Mouse (Mus musculus) MEL (cell line): ENCODE data around the gene Cul4a. TPM values are rescaled to one million over a fixed set of nuclear protein-coding genes. Genes with fewer than 3 reads are reported as not detected.

Source experiments
- DNase-seq: peaks from one replicate; pipeline ENCODE4 v3.0.0; 2011; ENCODE audit warnings: low read depth, low spot score
- H3K27ac ChIP-seq: 2 replicates; pipeline ENCODE4 v1.5.1; 2012; ENCODE audit warnings: low read depth, mild to moderate bottlenecking, control low read depth, low read length, moderate library complexity; ENCODE audit not compliant: control insufficient read depth
- H3K27me3 ChIP-seq, 2 experiments: fragments of 150-350 bp in 1 of 2; sonication (generic) in 1 of 2; 2 replicates each; pipeline ENCODE4 v1.6.1; 2012; ENCODE audit warnings: low read length in 2 of 2, mild to moderate bottlenecking in 2 of 2, improper control_type of control experiment in 1 of 2, moderate library complexity in 1 of 2; ENCODE audit not compliant: insufficient read depth in 2 of 2, control insufficient read depth in 1 of 2
- H3K36me3 ChIP-seq, 2 experiments: 2 replicates each; pipeline ENCODE4 v1.6.1; 2012 to 2014; ENCODE audit warnings: low read length in 2 of 2, improper control_type of control experiment in 1 of 2, inconsistent platforms in 1 of 2, mild to moderate bottlenecking in 1 of 2; ENCODE audit not compliant: insufficient read depth in 2 of 2, control insufficient read depth in 1 of 2
- H3K4me1 ChIP-seq, 2 experiments: fragments of 150-350 bp in 1 of 2; sonication (generic) in 1 of 2; 2 replicates each; pipeline ENCODE4 v1.6.1; 2012; ENCODE audit warnings: low read length in 2 of 2, improper control_type of control experiment in 1 of 2, mild to moderate bottlenecking in 1 of 2; ENCODE audit not compliant: insufficient read depth in 2 of 2, control insufficient read depth in 1 of 2
- H3K4me3 ChIP-seq, 2 experiments: fragments of 150-350 bp in 1 of 2; sonication (generic) in 1 of 2; 2 replicates each; pipeline ENCODE4 v1.5.1; 2012; ENCODE audit warnings: low read depth in 2 of 2, low read length in 2 of 2, mild to moderate bottlenecking in 2 of 2, moderate library complexity in 2 of 2, control low read depth in 1 of 2, improper control_type of control experiment in 1 of 2; ENCODE audit not compliant: control insufficient read depth in 1 of 2, insufficient read depth in 1 of 2
- H3K79me2 ChIP-seq: 2 replicates; pipeline ENCODE4 v1.6.1; 2012; ENCODE audit warnings: mild to moderate bottlenecking, low read length, moderate library complexity; ENCODE audit not compliant: control insufficient read depth, poor library complexity, insufficient read depth
- H3K9ac ChIP-seq: 2 replicates; pipeline ENCODE4 v1.6.1; 2012; ENCODE audit warnings: low read depth, mild to moderate bottlenecking, control low read depth, low read length, moderate library complexity; ENCODE audit not compliant: control insufficient read depth, poor library complexity, severe bottlenecking
- H3K9me3 ChIP-seq: fragments of 150-350 bp; sonication (generic); replicated peaks from 2 replicates; pipeline ENCODE4 v1.6.1; 2012; ENCODE audit warnings: mild to moderate bottlenecking, low read length, improper control_type of control experiment, moderate library complexity; ENCODE audit not compliant: insufficient read depth
- CHD1 ChIP-seq: IDR thresholded peaks from 2 replicates; pipeline ENCODE4 v1.6.1; 2012; ENCODE audit warnings: low read depth, mild to moderate bottlenecking, inconsistent platforms, low read length, improper control_type of control experiment
- CTCF ChIP-seq, 3 experiments: IDR thresholded peaks in 2 of 3; conservative IDR thresholded peaks in 1 of 3; 2 replicates each; pipeline ENCODE4 v1.5.1; 2011 to 2012; ENCODE audit warnings: low read length in 3 of 3, low read depth in 2 of 3, mild to moderate bottlenecking in 2 of 3, improper control_type of control experiment in 1 of 3, inconsistent platforms in 1 of 3, mixed read lengths in 1 of 3, moderate library complexity in 1 of 3; ENCODE audit not compliant: control insufficient read depth in 1 of 3, insufficient read depth in 1 of 3, poor library complexity in 1 of 3, severe bottlenecking in 1 of 3
- ELF1 ChIP-seq: IDR thresholded peaks from 2 replicates; pipeline ENCODE4 v1.6.1; 2014; ENCODE audit warnings: low read depth, mild to moderate bottlenecking, inconsistent platforms, low read length, improper control_type of control experiment, moderate library complexity
- EP300 ChIP-seq, 2 experiments: IDR thresholded peaks; 2 replicates each; pipeline ENCODE4 v1.6.1; 2011; ENCODE audit warnings: improper control_type of control experiment in 2 of 2, low read length in 2 of 2, low read depth in 1 of 2, mild to moderate bottlenecking in 1 of 2
- ETS1 ChIP-seq: IDR thresholded peaks from 2 replicates; pipeline ENCODE4 v1.6.1; 2012; ENCODE audit warnings: low read depth, mild to moderate bottlenecking, inconsistent platforms, low read length, improper control_type of control experiment, moderate library complexity
- MAZ ChIP-seq: IDR thresholded peaks from 2 replicates; pipeline ENCODE4 v1.6.1; 2012; ENCODE audit warnings: low read depth, mild to moderate bottlenecking, inconsistent platforms, low read length, improper control_type of control experiment
- NRF1 ChIP-seq: IDR thresholded peaks from 2 replicates; pipeline ENCODE4 v1.6.1; 2014; ENCODE audit warnings: low read depth, mild to moderate bottlenecking, inconsistent platforms, low read length, improper control_type of control experiment, moderate library complexity; ENCODE audit not compliant: poor library complexity, insufficient read depth, severe bottlenecking
- POLR2A ChIP-seq, 2 experiments: IDR thresholded peaks; 2 replicates each; pipeline ENCODE4 v1.6.1; 2011 to 2012; ENCODE audit warnings: low read length in 2 of 2, mild to moderate bottlenecking in 2 of 2, control low read depth in 1 of 2, improper control_type of control experiment in 1 of 2, low read depth in 1 of 2, moderate library complexity in 1 of 2; ENCODE audit not compliant: control insufficient read depth in 1 of 2, insufficient read depth in 1 of 2, poor library complexity in 1 of 2
- RAD21 ChIP-seq: IDR thresholded peaks from 2 replicates; pipeline ENCODE4 v1.6.1; 2011; ENCODE audit warnings: mild to moderate bottlenecking, low read depth, low read length, improper control_type of control experiment
- SIN3A ChIP-seq: IDR thresholded peaks from 2 replicates; pipeline ENCODE4 v1.6.1; 2012; ENCODE audit warnings: low read length, improper control_type of control experiment, inconsistent platforms
- TCF12 ChIP-seq: IDR thresholded peaks from 2 replicates; pipeline ENCODE4 v1.6.1; 2014; ENCODE audit warnings: low read depth, mild to moderate bottlenecking, inconsistent platforms, low read length, improper control_type of control experiment, moderate library complexity
- USF1 ChIP-seq: IDR thresholded peaks from 2 replicates; pipeline ENCODE4 v1.6.1; 2014; ENCODE audit warnings: low read depth, mild to moderate bottlenecking, inconsistent platforms, low read length, improper control_type of control experiment, moderate library complexity
- ZKSCAN1 ChIP-seq: IDR thresholded peaks from 2 replicates; pipeline ENCODE4 v1.6.1; 2012; ENCODE audit warnings: low read depth, mild to moderate bottlenecking, inconsistent platforms, low read length, improper control_type of control experiment, moderate library complexity
- ZMIZ1 ChIP-seq: IDR thresholded peaks from 2 replicates; pipeline ENCODE4 v1.6.1; 2012; ENCODE audit warnings: low read depth, mild to moderate bottlenecking, inconsistent platforms, low read length, improper control_type of control experiment, moderate library complexity
- ZNF384 ChIP-seq: IDR thresholded peaks from 2 replicates; pipeline ENCODE4 v1.6.1; 2012; ENCODE audit warnings: low read depth, mild to moderate bottlenecking, inconsistent platforms, low read length, improper control_type of control experiment
- polyA plus RNA-seq, 2 experiments: library from polyadenylated mRNA; stranded (reverse) in 1 of 2; unstranded in 1 of 2; fragments of >175 nt in 1 of 2; fragments of >200 nt in 1 of 2; gene quantifications; 2 replicates each; pipeline versions ENCODE4 v1.2.1 to v1.2.4; 2012; ENCODE audit warnings: low replicate concordance in 2 of 2, low read depth in 1 of 2; ENCODE audit not compliant: insufficient read length in 2 of 2, insufficient read depth in 1 of 2, missing spikeins in 1 of 2
- total RNA-seq: library from RNA; depleted of rRNA; stranded (reverse); fragments of 300-350 nt; gene quantifications from 2 replicates; pipeline ENCODE4 v1.2.3, GENCODE M21; 2012; rRNA removed

The Cul4a gene
- total and polyA plus RNA-seq, 3 experiments, result 56.2 to 131 (median 81.4) TPM

GRCm38 (mm10) chr8:13197493-13197892 lies 92.1 kb downstream of the Cul4a start:
- Histone ChIP-seq H3K9me3 (no peaks in the 10 kb centered on the region), H3K9ac (no peak overlapping the region), H3K27me3 (no peaks in the 10 kb centered on the region), H3K79me2 (peaks cover 1% of the 10 kb centered on the region; the same call in 1 of the 2 replicates), H3K36me3 (peaks cover 0 to 5% of the 10 kb centered on the region in 2 experiments; a peak in 2 of 4 replicates), H3K4me1 (peaks cover 4 to 12% of the 10 kb centered on the region in 2 experiments), H3K4me3 (no peak overlapping the region), H3K27ac (no peak overlapping the region)
- TF ChIP-seq POLR2A (IDR thresholded peaks at IDR 0.05; ENCODE audit: control insufficient read depth in 1 of 2, insufficient read depth in 1 of 2, low read depth in 1 of 2, low read length in 2 of 2, poor library complexity in 1 of 2) (no peak), MAZ (no peak), USF1 (no peak), ETS1 (no peak), SIN3A (no peak), ZMIZ1 (no peak), ZNF384 (no peak), RAD21 (no peak), TCF12 (no peak), CTCF (IDR thresholded peaks at IDR 0.05 in 2 of 3, conservative IDR thresholded peaks at IDR 0.05 in 1 of 3; ENCODE audit: control insufficient read depth in 1 of 3, insufficient read depth in 1 of 3, low read depth in 2 of 3, low read length in 3 of 3, poor library complexity in 1 of 3, severe bottlenecking in 1 of 3) (no peak), NRF1 (no peak), CHD1 (no peak), EP300 (IDR thresholded peaks at IDR 0.05; ENCODE audit: low read depth in 1 of 2, low read length in 2 of 2) (no peak), ZKSCAN1 (no peak), ELF1 (no peak)
- DNase-seq, result no peak

Other genes with a start within 250 kb of the Cul4a start
- gene Mcf2l, start 231.8 kb upstream of the Cul4a start, total RNA-seq, result 1.2 and 1.8 TPM in 2 replicates
- gene Mcf2l, start 231.8 kb upstream of the Cul4a start, polyA plus RNA-seq, result 1 to 10 TPM in 1 of 2 experiments, not detected in 1; 3.6 TPM
- gene F7, start 79.6 kb upstream of the Cul4a start, total RNA-seq, result not detected in 2 replicates
- not detected for gene F7, start 79.6 kb upstream of the Cul4a start, polyA plus RNA-seq
- 0.04 TPM in 1 of 2 replicates, not detected in the other for gene F10, start 68.3 kb upstream of the Cul4a start, total RNA-seq
- gene F10, start 68.3 kb upstream of the Cul4a start, polyA plus RNA-seq, result under 1 TPM in 1 of 2 experiments, not detected in 1; 0.03 TPM
- gene Proz, start 44.7 kb upstream of the Cul4a start, total RNA-seq, result 0.10 and 0.12 TPM in 2 replicates
- gene Proz, start 44.7 kb upstream of the Cul4a start, polyA plus RNA-seq, result under 1 TPM in 1 of 2 experiments, not detected in 1; 0.54 TPM
- gene Pcid2, start 162 bp upstream of the Cul4a start, total RNA-seq, result 45.1 and 50.1 TPM in 2 replicates
- gene Pcid2, start 162 bp upstream of the Cul4a start, polyA plus RNA-seq, result 10 to 100 TPM; 68.1 to 90.6 TPM
- 191 and 205 TPM in 2 replicates for gene Lamp1, start 53.5 kb downstream of the Cul4a start, total RNA-seq
- 100 to 1,000 TPM; 109 to 233 TPM for gene Lamp1, start 53.5 kb downstream of the Cul4a start, polyA plus RNA-seq
- 8.2 and 11.9 TPM in 2 replicates for gene Grtp1, start 95.0 kb downstream of the Cul4a start, total RNA-seq
- 10 to 100 TPM in 1 of 2 experiments, not detected in 1; 15.1 TPM for gene Grtp1, start 95.0 kb downstream of the Cul4a start, polyA plus RNA-seq
- gene Adprhl1, start 148.5 kb downstream of the Cul4a start, total RNA-seq, result not detected in 2 replicates
- gene Adprhl1, start 148.5 kb downstream of the Cul4a start, polyA plus RNA-seq, result not detected
- 15.3 and 19.9 TPM in 2 replicates for gene Dcun1d2, start 182.5 kb downstream of the Cul4a start, total RNA-seq
- gene Dcun1d2, start 182.5 kb downstream of the Cul4a start, polyA plus RNA-seq, result 10 to 100 TPM in 1 of 2 experiments, not detected in 1; 19.1 TPM
- 9.3 and 11.8 TPM in 2 replicates for gene Tmco3, start 182.6 kb downstream of the Cul4a start, total RNA-seq
- 10 to 100 TPM in 1 of 2 experiments, not detected in 1; 20.3 TPM for gene Tmco3, start 182.6 kb downstream of the Cul4a start, polyA plus RNA-seq
- gene Tfdp1, start 233.1 kb downstream of the Cul4a start, total RNA-seq, result 214 and 256 TPM in 2 replicates
- 100 to 1,000 TPM; 143 to 331 TPM for gene Tfdp1, start 233.1 kb downstream of the Cul4a start, polyA plus RNA-seq